Mouse (Mus musculus) neural tube, embryonic 14.5 days (tissue): ENCODE data around the gene Fndc3b. TPM values are rescaled to one million over a fixed set of nuclear protein-coding genes. Genes with fewer than 3 reads are reported as not detected.

ENCODE experiments used
- ATAC-seq: fragments of 200-750 bp; cut with Nextera tagmentation; 2 replicates; pipeline ENCODE4 v1.8.0; 2017; ENCODE audit warnings: low read depth, mild to moderate bottlenecking, moderate TSS enrichment, moderate library complexity
- H3K27ac ChIP-seq: fragments of 300-500 bp; sonication (generic); 2 replicates; pipeline ENCODE4 v1.5.1; 2014; ENCODE audit warnings: low read depth, mild to moderate bottlenecking, control low read depth, low read length, moderate library complexity, mixed read lengths
- H3K27me3 ChIP-seq: fragments of 300-500 bp; sonication (generic); 2 replicates; pipeline ENCODE4 v1.6.1; 2014; ENCODE audit warnings: low read length; ENCODE audit not compliant: control insufficient read depth, insufficient read depth
- H3K36me3 ChIP-seq: fragments of 300-500 bp; sonication (generic); 2 replicates; pipeline ENCODE4 v1.6.1; 2014; ENCODE audit warnings: low read length, mixed read lengths; ENCODE audit not compliant: control insufficient read depth, insufficient read depth
- H3K4me1 ChIP-seq: fragments of 300-500 bp; sonication (generic); 2 replicates; pipeline ENCODE4 v1.6.1; 2014; ENCODE audit warnings: low read length; ENCODE audit not compliant: control insufficient read depth, insufficient read depth
- H3K4me2 ChIP-seq: fragments of 300-500 bp; sonication (generic); 2 replicates; pipeline ENCODE4 v1.6.1; 2014; ENCODE audit warnings: mild to moderate bottlenecking, low read depth, low read length, control low read depth
- H3K4me3 ChIP-seq: fragments of 300-500 bp; sonication (generic); 2 replicates; pipeline ENCODE4 v1.5.1; 2014; ENCODE audit warnings: low read depth, low read length, control low read depth, mixed read lengths
- H3K9ac ChIP-seq: fragments of 300-500 bp; sonication (generic); replicated peaks from 2 replicates; pipeline ENCODE4 v1.6.1; 2014; ENCODE audit warnings: low read depth, mild to moderate bottlenecking, control low read depth, low read length, mixed read lengths
- H3K9me3 ChIP-seq: fragments of 300-500 bp; sonication (generic); 2 replicates; pipeline ENCODE4 v1.6.1; 2016; ENCODE audit warnings: low read length; ENCODE audit not compliant: control insufficient read depth
- WGBS: fragments of 180-500 bp; shearing (Covaris S2); extraction: QIAGEN DNeasy Blood & Tissue Kit; methylation state at CpG from one replicate; pipeline ENCODE4 v1.1.7; 2014; 5-methylcytosine and 5-hydroxymethylcytosine counted together
- polyA plus RNA-seq: library from polyadenylated mRNA; unstranded; fragments of >200 nt; fragmentation: Nextera tagmentation; extraction: Ambion mirVana; gene quantifications from 2 replicates; pipeline ENCODE4 v1.2.1, GENCODE M21; 2014

The Fndc3b gene
- polyA plus RNA-seq, 1 experiment from 2014 or later, result 8.8 TPM

DNA sequence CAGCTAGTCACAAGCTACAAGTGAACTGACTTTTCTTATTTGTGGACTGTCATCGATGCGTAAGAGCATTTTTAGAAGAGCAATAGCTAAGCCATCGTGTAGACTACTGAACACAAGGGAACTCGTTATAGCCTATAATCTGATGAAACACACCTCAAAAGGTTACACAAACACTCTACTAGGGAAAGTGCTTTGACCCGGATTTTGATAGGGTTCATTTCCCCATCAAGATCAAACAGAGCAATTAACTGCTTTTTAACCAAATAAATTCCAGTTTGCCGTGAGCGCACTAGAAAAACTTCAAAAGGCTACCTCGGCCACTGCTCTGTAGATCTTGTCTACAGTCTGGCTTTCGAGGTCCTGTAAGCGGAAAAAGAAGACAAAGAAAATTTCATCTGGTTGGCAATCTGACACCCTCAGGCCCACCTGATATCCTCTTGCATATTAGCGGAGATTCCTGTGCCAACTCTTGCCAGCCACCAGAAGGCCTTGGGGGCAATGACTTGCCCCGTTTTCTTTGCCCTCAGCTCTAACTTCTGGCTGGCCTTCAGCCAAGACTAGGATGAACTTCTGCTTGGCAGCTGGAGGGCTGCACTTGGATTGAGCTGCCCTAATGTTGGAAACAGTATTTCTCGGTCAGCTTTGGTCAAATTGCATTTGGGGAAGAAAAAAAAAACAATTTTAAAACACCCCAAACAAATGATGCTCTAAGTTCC is 107.0 kb downstream of the Fndc3b start:
- Histone ChIP-seq H3K4me3 (no peak overlapping the region), H3K4me1 (peaks cover 7% of the 10 kb centered on the region; the same call in 1 of the 2 replicates), H3K9me3 (no peaks in the 10 kb centered on the region), H3K4me2 (no peak overlapping the region), H3K27ac (no peak overlapping the region), H3K27me3 (no peaks in the 10 kb centered on the region), H3K36me3 (no peaks in the 10 kb centered on the region), H3K9ac (no peak overlapping the region)
- 69% methylated on average over 13 of the region's 13 CpGs for WGBS
- ATAC-seq, result no peak

DNA sequence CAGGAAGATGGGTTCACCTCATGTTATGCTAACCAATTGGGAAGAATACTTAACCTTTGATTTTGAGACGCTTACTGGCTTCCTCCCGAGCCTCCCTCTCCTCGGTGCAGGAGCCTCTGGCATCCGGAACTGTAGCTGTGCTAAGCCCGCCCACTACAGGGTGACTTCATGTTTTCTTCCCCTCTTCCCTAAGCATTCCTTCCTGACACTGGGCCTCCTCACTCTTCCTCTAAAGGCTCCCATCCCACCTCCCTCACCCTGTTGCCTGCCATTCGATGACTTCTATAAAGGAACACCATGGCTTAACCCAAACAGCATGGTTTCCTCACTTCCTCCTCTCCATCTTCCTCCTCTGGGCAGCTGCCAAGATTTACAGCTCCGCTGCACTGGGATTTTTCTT is 110.5 kb downstream of the Fndc3b start:
- H3K9me3 ChIP-seq, result no peaks in the 10 kb centered on the region
- no peak overlapping the region for H3K4me3 ChIP-seq
- no peaks in the 10 kb centered on the region for H3K36me3 ChIP-seq
- H3K4me2 ChIP-seq, result no peak overlapping the region
- ATAC-seq, result peak; percentile 33; the same call in 1 of the 2 replicates
- no peaks in the 10 kb centered on the region for H3K27me3 ChIP-seq
- H3K9ac ChIP-seq, result no peak overlapping the region
- WGBS, result 71% methylated on average over 7 of the region's 7 CpGs
- H3K4me1 ChIP-seq, result peaks cover 7% of the 10 kb centered on the region; the same call in 1 of the 2 replicates
- no peak overlapping the region for H3K27ac ChIP-seq

DNA sequence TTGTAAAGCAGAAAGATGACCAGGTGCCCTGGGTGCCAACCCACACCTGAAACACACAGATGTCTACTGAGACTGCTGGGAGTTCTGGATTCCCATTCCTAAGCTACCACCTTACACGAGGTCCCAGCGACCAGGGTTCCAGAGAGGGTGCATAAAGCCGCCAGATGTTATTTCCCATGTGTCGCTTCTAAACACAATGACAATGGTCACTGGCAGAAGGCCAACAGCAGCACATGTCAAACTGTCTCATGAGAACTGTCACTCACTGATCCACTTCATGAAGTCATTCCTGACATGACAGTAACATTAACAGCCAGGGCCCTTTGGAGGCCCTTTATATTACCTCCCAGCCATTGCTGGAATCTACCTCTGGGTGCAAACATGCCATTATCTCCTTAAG is 110.9 kb downstream of the Fndc3b start:
- no peak overlapping the region for H3K4me3 ChIP-seq
- H3K27me3 ChIP-seq, result no peaks in the 10 kb centered on the region
- H3K4me2 ChIP-seq, result no peak overlapping the region
- H3K9me3 ChIP-seq, result no peaks in the 10 kb centered on the region
- peaks cover 7% of the 10 kb centered on the region; the same call in 1 of the 2 replicates for H3K4me1 ChIP-seq
- no peaks in the 10 kb centered on the region for H3K36me3 ChIP-seq
- WGBS, result 60% methylated on average over 4 of the region's 4 CpGs
- no peak overlapping the region for H3K9ac ChIP-seq
- H3K27ac ChIP-seq, result no peak overlapping the region
- peak; percentile 48; the same call in 1 of the 2 replicates for ATAC-seq

DNA sequence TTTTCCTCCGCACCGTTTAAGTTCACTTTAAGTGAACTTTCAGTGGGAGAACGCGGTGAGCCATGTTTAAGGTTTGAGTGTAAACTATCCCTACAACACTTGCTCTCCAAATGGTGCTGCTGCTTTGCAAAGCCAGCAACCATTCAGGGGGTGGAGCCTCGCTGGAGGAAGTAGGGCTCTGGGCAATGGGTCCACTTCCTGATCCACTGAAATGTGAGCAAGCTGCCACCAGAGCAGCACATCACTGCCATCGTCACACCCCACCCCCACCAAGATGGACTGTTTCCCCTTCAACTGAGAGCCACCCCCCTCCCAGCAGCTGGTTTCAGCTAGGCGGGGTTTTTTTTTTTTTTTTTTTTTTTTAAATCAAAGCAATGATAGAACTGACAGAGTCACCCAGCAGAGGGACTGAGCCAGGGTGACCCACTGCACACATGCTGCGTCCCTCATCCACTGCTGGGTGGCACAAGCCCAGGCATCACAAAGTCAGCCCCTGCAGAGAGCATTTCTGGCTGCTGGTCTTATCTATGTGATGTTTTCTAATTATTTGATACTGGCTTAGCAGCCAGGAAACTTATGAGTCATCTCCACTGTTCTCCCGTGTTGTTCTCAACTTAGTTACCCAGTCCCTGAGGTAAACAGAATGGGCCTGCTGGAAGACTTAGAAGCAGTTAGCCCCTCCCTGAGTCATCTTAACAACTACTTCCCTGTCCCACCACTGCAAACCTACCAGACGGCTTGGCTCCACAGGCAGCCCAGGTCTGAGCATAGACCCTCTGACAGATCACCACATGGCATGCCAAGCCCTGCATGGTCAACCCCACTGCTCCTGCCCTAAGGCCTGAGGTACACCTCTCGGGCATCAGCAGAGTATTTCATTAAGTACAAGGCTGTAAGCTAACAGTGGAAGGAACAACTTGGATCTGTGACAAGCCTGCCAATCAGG is 112.4 kb downstream of the Fndc3b start:
- WGBS, result 89% methylated on average over 11 of the region's 11 CpGs
- peaks cover 7% of the 10 kb centered on the region; the same call in 1 of the 2 replicates for H3K4me1 ChIP-seq
- H3K9ac ChIP-seq, result no peak overlapping the region
- no peak overlapping the region for H3K27ac ChIP-seq
- H3K9me3 ChIP-seq, result no peaks in the 10 kb centered on the region
- H3K36me3 ChIP-seq, result no peaks in the 10 kb centered on the region
- no peak overlapping the region for H3K4me3 ChIP-seq
- ATAC-seq, result no peak
- H3K4me2 ChIP-seq, result no peak overlapping the region
- H3K27me3 ChIP-seq, result no peaks in the 10 kb centered on the region

DNA sequence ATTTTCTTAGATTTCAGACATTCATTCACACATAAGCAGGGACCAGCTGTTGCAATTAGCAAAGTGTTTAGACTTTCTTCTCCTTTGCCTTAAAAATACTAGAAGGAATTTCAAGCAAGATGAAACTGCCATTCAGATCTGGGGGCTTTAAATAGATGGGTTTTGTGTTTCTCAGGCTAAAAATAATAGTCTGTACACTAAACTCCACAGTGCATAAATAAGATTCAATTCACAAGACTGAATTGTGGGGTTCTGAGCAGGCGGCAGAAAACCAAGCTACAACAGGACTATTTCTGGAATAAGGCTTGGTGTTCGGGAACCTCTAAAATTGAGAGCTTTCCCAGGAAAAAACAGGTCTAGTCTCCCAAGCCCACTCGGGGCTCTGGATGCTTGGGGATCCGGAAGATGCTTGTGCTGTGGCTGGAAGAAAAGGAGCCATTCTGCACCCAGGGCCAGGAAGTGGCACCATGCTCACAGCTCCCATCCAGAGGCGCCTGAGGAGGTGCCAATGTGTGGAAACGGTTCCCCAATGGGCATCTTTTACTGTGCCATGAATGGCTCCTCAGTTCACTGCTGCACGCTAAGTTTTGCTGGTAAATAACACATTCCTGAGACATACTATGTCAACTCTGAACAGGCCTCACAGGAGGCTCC is 117.5 kb downstream of the Fndc3b start:
- Histone ChIP-seq H3K9me3 (no peaks in the 10 kb centered on the region), H3K36me3 (no peaks in the 10 kb centered on the region), H3K9ac (no peak overlapping the region), H3K27me3 (no peaks in the 10 kb centered on the region), H3K4me2 (no peak overlapping the region), H3K4me1 (no peaks in the 10 kb centered on the region), H3K4me3 (no peak overlapping the region), H3K27ac (no peak overlapping the region)
- no peak for ATAC-seq
- WGBS, result 82% methylated on average over 7 of the region's 7 CpGs

DNA sequence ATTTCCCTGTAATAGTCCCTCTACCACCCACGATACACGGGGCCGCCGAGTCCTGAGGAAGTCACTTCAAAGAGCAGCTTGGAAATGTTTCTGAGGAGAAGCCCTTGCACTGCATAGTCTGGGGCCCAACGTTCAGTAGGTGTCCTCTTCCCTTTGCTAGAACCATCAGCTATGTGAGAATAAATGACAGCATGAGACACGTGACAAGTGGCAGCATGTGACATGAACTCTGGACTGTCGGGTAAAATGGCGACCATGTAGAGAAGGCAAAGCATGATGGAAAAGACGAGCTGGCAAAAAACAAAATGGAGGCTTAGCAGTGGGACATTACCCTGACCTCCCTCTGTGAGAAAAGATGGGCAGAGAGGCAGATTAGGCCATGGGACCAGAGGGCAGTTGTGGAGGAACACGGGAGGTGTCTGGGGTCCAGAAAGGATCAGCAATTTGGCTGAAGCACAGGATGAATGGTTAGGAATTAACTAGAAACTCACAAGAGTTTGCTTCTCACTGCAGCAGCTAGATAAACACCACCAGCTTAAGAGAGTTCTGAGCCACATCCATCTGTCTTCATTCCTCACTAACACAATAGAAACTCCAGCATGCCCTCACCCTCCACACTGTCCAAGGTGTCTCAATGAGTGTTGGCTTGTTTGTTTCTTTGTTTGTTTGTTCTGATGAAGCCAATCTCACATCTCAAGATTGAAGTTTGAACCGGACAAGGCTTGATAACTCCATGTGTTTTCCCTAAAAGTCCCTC is 118.2 kb downstream of the Fndc3b start:
- 90% methylated on average over 11 of the region's 11 CpGs for WGBS
- ATAC-seq, result no peak
- no peak overlapping the region for H3K9ac ChIP-seq
- no peaks in the 10 kb centered on the region for H3K9me3 ChIP-seq
- no peaks in the 10 kb centered on the region for H3K36me3 ChIP-seq
- H3K27me3 ChIP-seq, result no peaks in the 10 kb centered on the region
- H3K4me3 ChIP-seq, result no peak overlapping the region
- H3K4me2 ChIP-seq, result no peak overlapping the region
- no peaks in the 10 kb centered on the region for H3K4me1 ChIP-seq
- H3K27ac ChIP-seq, result no peak overlapping the region

DNA sequence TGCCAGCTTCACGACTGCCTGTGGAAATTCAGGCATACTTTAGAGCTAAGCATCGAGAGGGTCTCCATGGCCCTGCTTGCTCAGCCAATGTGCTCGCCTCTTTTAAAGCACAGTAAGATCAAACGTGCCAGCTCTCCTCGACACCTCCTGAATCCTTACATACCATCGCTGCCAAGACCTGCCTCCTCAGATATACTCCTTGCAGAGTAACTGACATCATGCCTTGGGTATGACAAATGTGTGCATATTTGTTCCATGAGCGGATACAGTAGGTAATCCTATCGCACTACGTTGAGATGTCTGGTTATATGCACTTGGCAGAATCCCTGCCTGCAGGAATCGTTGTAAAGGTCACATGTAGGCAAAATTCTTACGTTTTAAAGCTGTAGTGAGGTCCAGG is 120.3 kb downstream of the Fndc3b start:
- Histone ChIP-seq H3K4me2 (no peak overlapping the region), H3K9ac (no peak overlapping the region), H3K4me1 (no peaks in the 10 kb centered on the region), H3K36me3 (no peaks in the 10 kb centered on the region), H3K9me3 (no peaks in the 10 kb centered on the region), H3K27me3 (no peaks in the 10 kb centered on the region), H3K27ac (no peak overlapping the region), H3K4me3 (no peak overlapping the region)
- whole genome bisulfite sequencing, result 89% methylated on average over 11 of the region's 11 CpGs
- no peak for ATAC-seq

DNA sequence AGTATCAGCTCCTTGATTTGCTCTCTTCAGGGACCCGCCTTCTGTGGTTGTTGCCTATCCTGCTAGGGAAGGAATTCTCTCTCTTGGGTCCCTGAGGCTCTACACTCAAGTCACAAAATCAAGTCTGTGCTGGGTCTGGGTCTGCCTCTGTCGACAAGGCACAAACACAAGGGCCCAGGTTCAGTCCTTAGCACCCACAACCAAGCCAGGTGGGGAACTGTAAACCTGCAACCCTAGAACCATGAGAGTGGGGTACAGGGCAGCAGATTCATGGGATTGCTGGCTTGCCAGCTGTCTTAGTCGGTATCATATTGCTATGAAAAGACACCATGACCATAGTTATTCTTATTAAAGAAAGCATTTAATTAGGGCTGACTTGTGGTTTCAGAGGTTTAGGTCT is 121.8 kb downstream of the Fndc3b start:
- Histone ChIP-seq H3K9me3 (no peaks in the 10 kb centered on the region), H3K27me3 (no peaks in the 10 kb centered on the region), H3K9ac (no peak overlapping the region), H3K4me1 (no peaks in the 10 kb centered on the region), H3K4me3 (no peak overlapping the region), H3K4me2 (no peak overlapping the region), H3K27ac (no peak overlapping the region), H3K36me3 (no peaks in the 10 kb centered on the region)
- ATAC-seq, result no peak
- WGBS, result 93% methylated on average over 3 of the region's 3 CpGs
